Mouse (Mus musculus): Measurements from ENCODE around the gene Itga4.

- TF ChIP-seq CTCF (IDR thresholded peaks at IDR 0.05) = no peak
- no peak for TF ChIP-seq EP300 (IDR thresholded peaks at IDR 0.05)
Measured at GRCm38 (mm10) chr2:79254588-79255191, 536 bp upstream of the Itga4 start.

Measured in lung, postnatal 0 days (tissue).